Mouse (Mus musculus) spleen, adult 2 months (tissue): Measurements from ENCODE around the gene Ucp3. TPM values are rescaled to one million over a fixed set of nuclear protein-coding genes. Genes with fewer than 3 reads are reported as not detected.
A peak's percentile ranks its signal among the peaks of the same experiment; 100 is the strongest.

ENCODE experiments used
- DNase-seq, 2 experiments: peaks; one replicate each; pipeline versions ENCODE4 v3.0.0 to v3.0.0-alpha.2; 2012 to 2021; ENCODE audit warnings: low spot score in 2 of 2, low read depth in 1 of 2
- H3K27ac ChIP-seq: fragments of 200-500 bp; 2 replicates; pipeline ENCODE4 v1.5.1; 2012; ENCODE audit warnings: low read length, inconsistent platforms; ENCODE audit not compliant: insufficient read depth
- H3K27me3 ChIP-seq: fragments of 200-500 bp; 2 replicates; pipeline ENCODE4 v1.6.1; 2012; ENCODE audit warnings: mild to moderate bottlenecking, moderate library complexity, low read length, inconsistent platforms; ENCODE audit not compliant: control insufficient read depth, insufficient read depth
- H3K36me3 ChIP-seq: fragments of 200-500 bp; 2 replicates; pipeline ENCODE4 v1.6.1; 2012; ENCODE audit warnings: mild to moderate bottlenecking, low read length, inconsistent platforms; ENCODE audit not compliant: control insufficient read depth, insufficient read depth
- H3K4me1 ChIP-seq: fragments of 200-500 bp; 2 replicates; pipeline ENCODE4 v1.6.1; 2011; ENCODE audit warnings: inconsistent platforms; ENCODE audit not compliant: control insufficient read depth, insufficient read depth, insufficient read length
- H3K4me3 ChIP-seq: fragments of 200-500 bp; 2 replicates; pipeline ENCODE4 v1.5.1; 2011; ENCODE audit warnings: mild to moderate bottlenecking, inconsistent platforms; ENCODE audit not compliant: insufficient read depth, insufficient read length; ENCODE audit errors: extremely low read depth
- CTCF ChIP-seq: fragments of 200-500 bp; IDR thresholded peaks from 2 replicates; pipeline ENCODE4 v1.5.1; 2011; ENCODE audit warnings: mild to moderate bottlenecking, inconsistent platforms; ENCODE audit not compliant: insufficient read depth, insufficient read length, insufficient replicate concordance; ENCODE audit errors: extremely low read depth
- POLR2A ChIP-seq: fragments of 200-500 bp; IDR thresholded peaks from 2 replicates; pipeline ENCODE4 v1.6.1; 2011; ENCODE audit warnings: low read depth, low read length, inconsistent platforms
- WGBS: fragments of 180-500 bp; shearing (Covaris S2); methylation state at CpG from one replicate; pipeline ENCODE4 v1.1.7; 2018; 5-methylcytosine and 5-hydroxymethylcytosine counted together
- polyA plus RNA-seq: library from polyadenylated mRNA; depleted of rRNA; stranded (reverse); fragments of >200 nt; gene quantifications from 2 replicates; pipeline ENCODE4 v1.2.3, GENCODE M21; 2012; rRNA removed

The Ucp3 gene
- polyA plus RNA-seq = 0.77 and 1.3 TPM in 2 replicates

DNA sequence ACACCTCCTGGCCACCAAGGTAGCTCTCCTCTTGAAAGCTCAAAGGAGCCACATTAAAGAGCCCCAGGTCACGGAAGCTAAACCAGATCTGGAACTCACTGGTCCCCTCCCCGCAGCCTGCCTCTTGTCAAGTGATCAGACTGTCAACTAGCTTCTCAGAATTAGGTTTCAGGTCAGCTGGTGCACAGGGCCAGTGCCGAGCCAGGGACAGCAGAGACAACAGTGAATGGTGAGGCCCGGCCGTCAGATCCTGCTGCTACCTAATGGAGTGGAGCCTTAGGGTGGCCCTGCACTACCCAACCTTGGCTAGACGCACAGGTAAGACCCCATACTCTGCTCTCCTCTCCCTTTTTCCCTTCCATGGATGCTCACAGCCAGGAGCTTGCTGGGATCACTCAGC is at the start of gene Ucp3:
Gene Ucp3, plus strand, starts transcription at position 214 of the 400 bp plus-strand sequence.
- no peak within 1 kb of the TSS for H3K27ac ChIP-seq
- no peak for TF ChIP-seq POLR2A
- TF ChIP-seq CTCF = no peak
- H3K4me3 ChIP-seq = no peak within 1 kb of the TSS
- H3K36me3 ChIP-seq = peaks cover 5% of the 10 kb centered on the region; the same call in 1 of the 2 replicates
- no peaks in the 10 kb centered on the region for H3K27me3 ChIP-seq
- WGBS = 91% methylated on average over 6 of the region's 6 CpGs
- H3K4me1 ChIP-seq = no peaks in the 10 kb centered on the region
- no peak for DNase-seq

DNA sequence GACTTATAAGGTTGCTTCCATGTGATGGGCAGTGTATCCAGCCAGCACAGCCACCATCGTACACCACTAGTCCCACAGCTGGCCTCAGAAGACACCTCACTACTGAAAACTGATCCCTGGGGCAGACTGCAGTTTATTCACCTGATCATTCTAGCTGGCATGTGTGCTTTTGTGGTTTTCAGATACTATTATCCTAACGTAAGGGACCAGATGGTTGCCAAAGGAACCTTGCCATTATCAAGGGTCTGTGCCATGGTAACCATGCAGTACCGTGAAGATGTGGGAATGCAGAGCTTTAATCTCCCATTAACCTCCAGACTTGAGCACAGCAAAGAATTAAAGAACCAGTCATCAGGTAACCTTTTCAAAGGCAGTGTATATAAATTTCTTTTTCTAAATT is 47.0 kb upstream of the Ucp3 start:
- H3K27me3 ChIP-seq = no peaks in the 10 kb centered on the region
- H3K27ac ChIP-seq = no peak overlapping the region
- 93% methylated on average over 3 of the region's 3 CpGs for WGBS
- H3K36me3 ChIP-seq = peaks cover 39% of the 10 kb centered on the region
- H3K4me3 ChIP-seq = no peak overlapping the region
- no peaks in the 10 kb centered on the region for H3K4me1 ChIP-seq
- no peak for TF ChIP-seq POLR2A
- no peak for TF ChIP-seq CTCF
- DNase-seq = no peak

DNA sequence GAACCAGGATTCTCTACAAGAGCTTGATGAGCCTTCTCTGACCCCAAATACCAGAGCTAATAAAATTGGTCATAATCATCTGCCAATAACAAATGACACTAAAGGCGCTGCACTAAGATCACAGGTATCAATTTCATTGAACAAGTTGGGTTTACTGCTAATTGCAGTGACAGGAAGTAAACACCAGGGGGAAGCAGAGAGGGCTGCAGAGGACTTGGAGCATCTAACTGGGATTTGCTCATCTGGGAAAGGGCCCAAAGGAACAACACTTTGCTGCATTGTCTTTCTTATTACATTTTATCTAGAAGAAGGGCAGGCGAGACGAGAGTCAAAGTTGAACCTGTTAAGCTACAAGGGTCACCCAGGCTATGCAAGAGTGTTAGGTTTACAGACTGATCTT is 43.7 kb upstream of the Ucp3 start:
- Histone ChIP-seq H3K4me1 (no peaks in the 10 kb centered on the region), H3K27ac (no peak overlapping the region), H3K36me3 (peaks cover 39% of the 10 kb centered on the region), H3K4me3 (no peak overlapping the region), H3K27me3 (no peaks in the 10 kb centered on the region)
- no peak for TF ChIP-seq POLR2A
- TF ChIP-seq CTCF = peak; percentile 54; the same call in 1 of the 2 replicates
- DNase-seq = peak in 1 of 2 experiments; percentile 45
- 75% methylated on average over 3 of the region's 3 CpGs for WGBS

DNA sequence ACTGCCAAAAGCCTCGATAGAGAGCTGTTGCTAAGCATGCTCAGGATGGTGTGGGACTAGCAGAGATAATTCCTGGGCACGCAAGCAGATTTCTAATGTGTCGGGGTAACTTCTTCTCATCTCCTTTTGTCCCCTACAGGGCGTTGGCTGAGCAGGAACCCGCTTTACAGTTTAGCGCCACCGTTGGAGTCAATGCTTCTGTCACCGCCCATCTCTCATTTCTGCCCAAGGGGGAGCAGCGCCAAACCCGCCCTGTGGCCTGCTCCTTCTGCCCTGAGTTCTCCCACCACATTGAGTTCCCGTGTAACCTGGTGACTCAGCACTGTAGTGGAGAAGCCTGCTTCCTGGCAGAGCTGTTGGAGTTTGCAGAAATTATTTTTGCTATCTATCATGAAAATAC is 42.9 kb upstream of the Ucp3 start:
- TF ChIP-seq CTCF (no peak), POLR2A (no peak)
- 71% methylated on average over 11 of the region's 11 CpGs for WGBS
- no peaks in the 10 kb centered on the region for H3K4me1 ChIP-seq
- H3K27ac ChIP-seq = peak overlapping the region; percentile 23; the same call in 1 of the 2 replicates
- no peak for DNase-seq
- no peaks in the 10 kb centered on the region for H3K27me3 ChIP-seq
- H3K36me3 ChIP-seq = peaks cover 32% of the 10 kb centered on the region
- H3K4me3 ChIP-seq = no peak overlapping the region

DNA sequence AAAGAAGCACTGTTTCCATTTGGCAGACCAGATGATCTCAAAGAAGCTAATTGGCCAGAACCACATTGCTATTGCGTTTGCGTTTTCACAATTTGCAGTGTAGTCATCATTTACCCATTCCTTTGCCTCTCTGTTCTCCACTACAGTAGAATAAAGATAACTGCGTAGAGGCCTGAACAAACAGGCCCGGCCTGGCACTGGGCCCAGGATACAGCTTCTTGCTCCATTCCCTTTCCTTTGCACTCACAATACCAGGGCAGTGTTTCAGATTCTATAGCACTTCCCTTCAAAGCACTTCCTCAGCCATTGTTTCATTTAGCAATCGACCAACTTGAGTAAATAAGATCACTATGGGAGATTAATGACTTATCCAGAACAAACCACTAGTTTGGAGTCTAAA is 41.7 kb upstream of the Ucp3 start:
- no peak for TF ChIP-seq CTCF
- TF ChIP-seq POLR2A = no peak
- no peak for DNase-seq
- Histone ChIP-seq H3K27ac (no peak overlapping the region), H3K4me1 (no peaks in the 10 kb centered on the region), H3K4me3 (no peak overlapping the region), H3K27me3 (no peaks in the 10 kb centered on the region), H3K36me3 (peaks cover 29% of the 10 kb centered on the region)
- 82% methylated on average over 5 of the region's 5 CpGs for whole genome bisulfite sequencing

DNA sequence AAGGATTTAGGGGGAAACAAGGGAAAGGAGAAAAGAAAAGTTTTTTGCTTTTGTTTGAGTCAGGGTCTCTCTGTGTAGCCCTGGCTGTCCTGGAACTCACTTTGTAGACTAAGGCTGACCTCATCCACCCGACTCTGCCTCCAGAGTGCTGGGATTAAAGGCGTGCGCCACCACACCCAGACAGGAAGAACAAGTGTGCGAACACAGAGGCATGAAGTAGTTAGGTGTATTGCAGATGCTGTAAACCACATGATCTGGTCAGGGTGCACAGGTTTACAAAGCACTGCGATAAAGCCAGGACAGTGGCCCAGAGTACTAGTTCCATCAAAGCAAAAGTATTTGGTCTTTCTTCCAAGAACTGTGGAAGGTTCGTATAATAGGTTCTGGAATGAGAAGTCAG is 39.5 kb upstream of the Ucp3 start:
- no peak for DNase-seq

DNA sequence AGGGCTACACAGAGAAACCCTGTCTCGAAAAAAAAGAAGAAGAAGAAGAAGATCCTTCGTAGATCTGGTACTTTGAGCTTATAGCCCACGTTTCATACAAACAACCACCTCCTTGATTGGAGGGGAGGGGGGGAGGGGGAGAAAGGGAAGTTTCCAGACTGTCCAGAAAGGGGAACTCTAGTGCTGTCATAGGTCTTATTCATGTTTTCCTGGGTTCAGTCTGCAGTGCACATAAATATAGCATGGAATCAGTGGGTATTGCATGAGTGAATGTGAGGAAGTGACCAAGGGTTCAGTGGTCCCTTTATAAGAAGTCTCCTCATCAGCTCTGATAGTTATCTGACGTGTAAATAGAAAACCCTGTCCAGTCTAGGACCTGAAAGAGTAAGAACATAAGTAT is 29.1 kb upstream of the Ucp3 start:
- H3K27me3 ChIP-seq = no peaks in the 10 kb centered on the region
- H3K36me3 ChIP-seq = peaks cover 29% of the 10 kb centered on the region
- no peak overlapping the region for H3K4me3 ChIP-seq
- TF ChIP-seq CTCF (no peak), POLR2A (no peak)
- DNase-seq = no peak
- H3K27ac ChIP-seq = no peak overlapping the region
- WGBS = 42% methylated on average over 4 of the region's 4 CpGs
- no peaks in the 10 kb centered on the region for H3K4me1 ChIP-seq

More for the DNA sequence above, 39.5 kb upstream of the Ucp3 start:
- TF ChIP-seq CTCF (no peak), POLR2A (no peak)
- Histone ChIP-seq H3K36me3 (peaks cover 27% of the 10 kb centered on the region), H3K27me3 (no peaks in the 10 kb centered on the region), H3K4me1 (no peaks in the 10 kb centered on the region), H3K27ac (no peak overlapping the region), H3K4me3 (no peak overlapping the region)
- WGBS = 93% methylated on average over 6 of the region's 6 CpGs
